Mouse (Mus musculus) midbrain, embryonic 13.5 days (tissue): ENCODE data around the gene Timp4. TPM values are rescaled to one million over a fixed set of nuclear protein-coding genes. Genes with fewer than 3 reads are reported as not detected.
"Not testable (repeated sequence)": the region's sequence is repeated elsewhere in the genome, so short reads cannot be mapped to it uniquely, and the experiment has no call there.

Source experiments
- ATAC-seq: fragments of 200-750 bp; cut with Nextera tagmentation; 2 replicates; pipeline ENCODE4 v1.8.0; 2017; ENCODE audit warnings: mild to moderate bottlenecking, moderate TSS enrichment, moderate library complexity
- H3K27ac ChIP-seq: fragments of 300-500 bp; sonication (generic); 2 replicates; pipeline ENCODE4 v1.5.1; 2015; ENCODE audit warnings: inconsistent platforms, mild to moderate bottlenecking, moderate library complexity
- H3K27me3 ChIP-seq: fragments of 300-500 bp; sonication (generic); 2 replicates; pipeline ENCODE4 v1.6.1; 2015; ENCODE audit warnings: mild to moderate bottlenecking, inconsistent platforms
- H3K36me3 ChIP-seq: fragments of 300-500 bp; sonication (generic); 2 replicates; pipeline ENCODE4 v1.6.1; 2015; ENCODE audit warnings: mild to moderate bottlenecking, inconsistent platforms
- H3K4me1 ChIP-seq: fragments of 300-500 bp; sonication (generic); replicated peaks from 2 replicates; pipeline ENCODE4 v1.6.1; 2015; ENCODE audit warnings: inconsistent platforms
- H3K4me2 ChIP-seq: fragments of 300-500 bp; sonication (generic); replicated peaks from 2 replicates; pipeline ENCODE4 v1.6.1; 2015; ENCODE audit warnings: moderate library complexity, mild to moderate bottlenecking, inconsistent platforms
- H3K4me3 ChIP-seq: fragments of 300-500 bp; sonication (generic); replicated peaks from 2 replicates; pipeline ENCODE4 v1.5.1; 2015; ENCODE audit warnings: mild to moderate bottlenecking, inconsistent platforms
- H3K9ac ChIP-seq: fragments of 300-500 bp; sonication (generic); replicated peaks from 2 replicates; pipeline ENCODE4 v1.6.1; 2015; ENCODE audit warnings: mild to moderate bottlenecking, inconsistent platforms
- H3K9me3 ChIP-seq: fragments of 300-500 bp; sonication (generic); 2 replicates; pipeline ENCODE4 v1.6.1; 2016; ENCODE audit warnings: mild to moderate bottlenecking, inconsistent platforms
- WGBS: fragments of 180-500 bp; shearing (Covaris S2); methylation state at CpG from one replicate; pipeline ENCODE4 v1.1.7; 2015; 5-methylcytosine and 5-hydroxymethylcytosine counted together
- polyA plus RNA-seq: library from polyadenylated mRNA; unstranded; fragments of >200 nt; fragmentation: Nextera tagmentation; extraction: Ambion mirVana; gene quantifications from 2 replicates; pipeline ENCODE4 v1.2.1, GENCODE M21; 2015

The Timp4 gene
- polyA plus RNA-seq, 1 experiment from 2014 or later: 3.3 TPM

DNA sequence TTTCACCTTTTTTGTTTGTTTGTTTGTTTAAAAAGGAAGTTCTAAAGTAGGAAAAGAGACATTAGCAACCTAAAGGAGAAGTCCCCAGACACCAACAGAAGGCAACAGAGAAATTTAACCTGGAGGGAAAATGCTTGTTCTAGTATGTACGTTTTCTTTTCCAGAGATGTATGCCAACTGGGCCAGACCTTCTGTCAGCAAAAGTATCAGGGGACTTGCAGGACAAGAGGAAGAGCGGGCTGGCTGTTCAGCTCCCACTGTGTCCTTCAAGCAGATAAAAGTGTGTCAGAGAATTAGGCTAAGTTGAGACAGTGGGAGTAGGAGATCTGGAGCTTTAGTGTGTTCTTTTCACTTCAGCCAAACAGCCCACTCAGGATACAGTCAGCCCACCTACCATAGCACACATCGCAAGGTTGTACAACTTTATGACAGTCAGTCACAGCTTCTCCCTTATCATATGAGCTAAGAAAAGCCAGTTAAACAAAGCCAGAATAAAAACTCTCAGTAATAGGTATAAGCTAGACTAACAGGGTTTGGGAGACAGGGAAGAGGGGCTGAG is 6.4 kb downstream of the Timp4 start:
- H3K4me1 ChIP-seq: no peaks in the 10 kb centered on the region
- H3K9ac ChIP-seq: no peak overlapping the region
- 89% methylated on average over 3 of the region's 3 CpGs for WGBS
- H3K36me3 ChIP-seq: no peaks in the 10 kb centered on the region
- H3K27ac ChIP-seq: no peak overlapping the region
- ATAC-seq: no peak
- no peak overlapping the region for H3K4me3 ChIP-seq
- 0 out of 2 replicates have a peak, but pooled peaks cover 6% of the 10 kb centered on the region for H3K27me3 ChIP-seq
- no peaks in the 10 kb centered on the region for H3K9me3 ChIP-seq
- no peak overlapping the region for H3K4me2 ChIP-seq

DNA sequence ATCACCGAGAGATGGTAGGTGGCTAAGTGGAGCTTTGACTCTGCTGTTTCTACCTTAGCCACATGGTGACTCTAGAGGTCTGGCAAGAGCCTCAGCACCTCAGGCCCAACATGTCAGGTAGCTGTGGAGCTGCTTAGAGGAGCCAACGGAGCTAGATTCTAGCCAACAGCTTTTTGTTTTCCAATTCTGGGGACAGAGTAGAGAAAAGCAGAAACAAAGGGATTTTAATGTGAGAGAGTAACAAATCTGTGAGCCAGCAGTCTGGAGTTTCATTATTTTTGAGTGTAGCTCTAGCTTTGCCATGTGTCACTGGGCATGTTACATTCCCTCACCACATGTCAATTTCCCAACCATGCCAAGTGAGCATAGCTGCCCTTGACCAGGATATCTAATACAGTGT is 7.8 kb downstream of the Timp4 start:
- Histone ChIP-seq H3K4me3 (no peak overlapping the region), H3K4me2 (no peak overlapping the region), H3K27me3 (no peaks in the 10 kb centered on the region), H3K27ac (no peak overlapping the region), H3K9ac (no peak overlapping the region), H3K9me3 (no peaks in the 10 kb centered on the region), H3K4me1 (no peaks in the 10 kb centered on the region), H3K36me3 (no peaks in the 10 kb centered on the region; the same call in 1 of the 2 replicates)
- 72% methylated on average over 2 of the region's 2 CpGs for WGBS
- ATAC-seq: no peak

DNA sequence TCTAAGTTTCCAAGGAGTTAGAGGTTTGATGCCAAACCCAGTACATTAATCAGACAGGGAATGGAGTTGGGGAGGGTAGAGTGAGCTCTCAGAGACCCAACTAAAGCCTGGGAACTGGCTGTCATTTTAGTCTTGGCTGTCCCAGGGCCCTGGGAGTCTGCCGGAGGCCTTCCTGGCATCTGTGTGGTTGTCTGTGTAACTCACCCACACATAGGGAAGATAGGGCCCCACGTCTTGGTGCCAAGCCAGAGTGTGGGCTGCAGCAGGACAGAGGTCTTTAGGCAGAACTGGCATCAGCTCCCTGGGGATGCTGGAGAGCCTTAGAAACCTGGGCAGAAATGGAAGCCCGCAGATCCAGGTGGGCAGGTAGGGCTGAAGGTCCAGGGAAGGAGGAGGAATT is 10.1 kb downstream of the Timp4 start:
- no peak overlapping the region for H3K4me2 ChIP-seq
- H3K36me3 ChIP-seq: no peaks in the 10 kb centered on the region; the same call in 1 of the 2 replicates
- H3K4me1 ChIP-seq: no peaks in the 10 kb centered on the region
- H3K4me3 ChIP-seq: no peak overlapping the region
- no peaks in the 10 kb centered on the region for H3K27me3 ChIP-seq
- ATAC-seq: no peak
- H3K9ac ChIP-seq: no peak overlapping the region
- no peak overlapping the region for H3K27ac ChIP-seq
- WGBS: 88% methylated on average over 3 of the region's 3 CpGs
- H3K9me3 ChIP-seq: no peaks in the 10 kb centered on the region

DNA sequence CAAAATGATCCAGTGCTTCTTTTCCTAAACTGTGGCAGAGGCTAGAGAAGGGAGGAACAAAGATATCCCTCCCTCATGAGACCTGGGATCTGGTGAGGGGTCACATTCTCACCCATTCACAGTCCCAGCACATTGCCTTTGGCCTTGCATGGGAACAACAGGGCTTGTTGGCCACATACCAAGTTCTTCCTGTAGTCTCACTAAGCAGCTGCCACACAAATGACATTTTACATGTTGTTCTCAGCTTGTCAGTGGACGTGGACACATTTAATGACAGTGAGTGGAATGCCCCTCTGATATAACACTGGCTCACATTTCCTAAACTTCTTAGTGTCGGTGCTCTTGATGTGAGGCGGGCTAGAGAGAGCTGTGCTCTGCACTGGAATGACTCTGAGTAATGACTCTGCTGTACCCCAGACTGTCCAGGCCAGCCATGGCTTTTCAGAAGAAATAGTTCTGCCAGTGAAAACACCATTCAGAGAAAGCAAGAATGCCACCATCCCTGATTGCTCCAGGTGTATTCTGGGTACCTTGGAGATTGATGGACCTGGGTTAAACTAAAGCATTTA is 10.8 kb downstream of the Timp4 start:
- Histone ChIP-seq H3K9ac (no peak overlapping the region), H3K27me3 (no peaks in the 10 kb centered on the region), H3K4me3 (no peak overlapping the region), H3K9me3 (no peaks in the 10 kb centered on the region), H3K4me1 (no peaks in the 10 kb centered on the region), H3K27ac (no peak overlapping the region), H3K4me2 (no peak overlapping the region), H3K36me3 (no peaks in the 10 kb centered on the region; the same call in 1 of the 2 replicates)
- 82% methylated on average over 3 of the region's 3 CpGs for WGBS
- no peak for ATAC-seq

DNA sequence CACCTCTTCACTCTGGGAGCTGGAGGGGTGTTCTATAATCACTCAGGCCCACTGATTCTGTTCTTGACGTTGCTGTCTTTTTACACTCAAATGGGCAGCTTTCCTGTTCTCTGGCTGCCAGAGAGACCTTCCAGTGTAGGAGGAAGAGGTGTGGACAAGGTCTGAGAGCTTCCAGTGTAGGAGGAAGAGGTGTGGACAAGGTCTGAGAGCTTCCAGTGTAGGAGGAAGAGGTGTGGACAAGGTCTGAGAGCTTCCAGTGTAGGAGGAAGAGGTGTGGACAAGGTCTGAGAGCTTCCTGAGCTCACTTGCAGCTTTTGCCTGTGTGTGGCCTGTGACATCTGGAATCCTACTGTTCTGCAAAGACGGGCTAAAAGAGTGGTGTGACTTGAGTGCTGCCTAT is 11.6 kb downstream of the Timp4 start:
- WGBS: 74% methylated on average over 2 of the region's 2 CpGs
- not testable (repeated sequence) for H3K27ac ChIP-seq, H3K4me3 ChIP-seq, H3K27me3 ChIP-seq, H3K9me3 ChIP-seq, H3K4me2 ChIP-seq, H3K4me1 ChIP-seq, H3K9ac ChIP-seq, ATAC-seq, H3K36me3 ChIP-seq

DNA sequence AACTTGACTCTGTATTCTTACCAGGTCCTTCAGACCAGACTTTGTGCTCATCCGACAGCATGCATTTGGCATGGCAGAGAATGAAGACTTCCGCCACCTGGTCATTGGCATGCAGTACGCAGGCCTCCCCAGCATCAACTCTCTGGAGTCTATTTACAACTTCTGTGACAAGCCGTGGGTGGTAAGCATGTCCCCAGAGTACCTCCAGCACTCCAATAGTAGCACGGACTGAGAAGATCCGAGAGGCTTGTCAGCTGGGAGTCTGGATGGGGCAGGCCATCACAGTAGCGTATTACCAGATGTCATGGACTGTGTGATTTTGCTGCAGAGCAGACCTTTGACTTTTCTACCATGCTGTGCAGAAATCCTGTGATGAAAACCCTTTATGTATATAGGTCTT is 12.7 kb downstream of the Timp4 start:
- no peak overlapping the region for H3K4me3 ChIP-seq
- H3K4me1 ChIP-seq: no peaks in the 10 kb centered on the region
- no peak overlapping the region for H3K9ac ChIP-seq
- H3K27me3 ChIP-seq: no peaks in the 10 kb centered on the region
- H3K9me3 ChIP-seq: no peaks in the 10 kb centered on the region
- no peaks in the 10 kb centered on the region; the same call in 1 of the 2 replicates for H3K36me3 ChIP-seq
- WGBS: 80% methylated on average over 7 of the region's 7 CpGs
- H3K27ac ChIP-seq: no peak overlapping the region
- ATAC-seq: no peak
- H3K4me2 ChIP-seq: no peak overlapping the region

DNA sequence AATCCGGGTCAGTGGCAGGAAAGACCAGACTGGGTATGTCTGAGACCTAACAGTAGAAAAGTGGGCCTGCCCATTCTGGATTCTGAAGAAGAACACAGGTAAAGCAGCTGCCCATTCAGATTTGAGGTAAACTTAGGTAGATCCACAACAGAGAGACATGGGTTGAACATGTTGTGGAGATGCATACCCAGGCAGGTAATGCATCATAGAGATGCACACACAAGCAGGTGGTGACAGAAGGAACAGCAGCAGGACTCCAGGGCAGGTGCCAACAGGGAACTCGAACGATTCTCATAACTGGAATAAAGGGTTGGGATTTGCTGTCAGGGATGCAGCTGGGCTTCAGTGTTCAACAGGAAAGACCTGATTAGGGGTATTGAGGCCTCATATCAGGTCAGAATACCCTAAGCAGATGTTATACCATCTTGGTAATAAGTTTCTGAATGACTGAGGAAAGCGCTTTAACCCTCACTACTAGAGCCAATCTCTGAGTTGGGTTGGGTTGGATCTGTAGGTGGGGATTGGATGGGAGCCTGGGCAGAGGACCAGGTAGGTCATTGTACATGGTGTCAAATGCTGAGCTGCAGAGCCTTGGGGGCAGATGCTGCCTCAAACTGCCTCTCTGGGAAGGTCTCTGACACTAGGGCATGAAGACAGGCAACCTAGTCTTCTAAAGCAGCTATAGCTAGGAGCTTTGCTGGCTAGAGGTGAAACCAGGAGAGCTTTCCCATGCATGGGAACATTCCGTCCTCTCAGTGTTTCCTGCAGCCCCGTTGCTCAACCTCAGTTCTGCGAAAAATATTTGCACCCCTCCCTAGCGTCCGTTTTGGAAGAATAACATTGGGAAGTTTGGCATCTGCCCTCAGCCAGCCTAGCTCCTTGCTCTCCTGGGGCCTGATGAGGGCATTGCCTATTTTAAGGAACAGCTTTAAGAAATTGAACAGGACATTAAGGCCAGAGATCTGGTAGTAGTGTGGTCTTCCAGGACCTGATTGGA is 13.7 kb downstream of the Timp4 start:
- ATAC-seq: no peak
- no peak overlapping the region for H3K4me2 ChIP-seq
- H3K9ac ChIP-seq: no peak overlapping the region
- no peak overlapping the region for H3K4me3 ChIP-seq
- no peak overlapping the region for H3K27ac ChIP-seq
- H3K36me3 ChIP-seq: no peaks in the 10 kb centered on the region; the same call in 1 of the 2 replicates
- H3K9me3 ChIP-seq: no peaks in the 10 kb centered on the region
- 88% methylated on average over 9 of the region's 9 CpGs for whole genome bisulfite sequencing
- H3K27me3 ChIP-seq: no peaks in the 10 kb centered on the region
- no peaks in the 10 kb centered on the region for H3K4me1 ChIP-seq

DNA sequence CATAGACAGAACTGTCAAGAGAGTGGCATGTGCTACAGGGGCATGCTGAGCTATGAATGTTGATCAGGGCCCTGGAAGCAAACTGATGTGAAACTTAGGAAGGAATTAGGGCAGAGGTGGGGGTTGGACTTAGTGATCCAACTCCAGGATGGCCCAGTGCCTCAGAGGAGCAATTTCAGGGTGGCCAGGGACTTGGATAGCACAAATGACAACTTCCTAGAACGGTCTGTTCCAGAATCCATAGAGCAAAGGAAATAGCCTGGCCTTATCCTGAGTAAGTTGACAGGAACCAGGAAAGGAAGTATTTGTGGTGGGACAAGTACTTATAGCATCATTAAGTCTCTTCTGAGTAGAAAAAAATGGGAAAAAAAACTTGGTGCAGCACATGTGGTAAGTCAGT is 19.4 kb downstream of the Timp4 start:
- ATAC-seq: no peak
- H3K4me1 ChIP-seq: no peaks in the 10 kb centered on the region
- no peak overlapping the region for H3K9ac ChIP-seq
- H3K36me3 ChIP-seq: no peaks in the 10 kb centered on the region
- no peaks in the 10 kb centered on the region for H3K9me3 ChIP-seq
- no peak overlapping the region for H3K27ac ChIP-seq
- H3K4me2 ChIP-seq: no peak overlapping the region
- no peaks in the 10 kb centered on the region for H3K27me3 ChIP-seq
- H3K4me3 ChIP-seq: no peak overlapping the region
- 94% methylated on average over 1 of the region's 1 CpGs for WGBS

DNA sequence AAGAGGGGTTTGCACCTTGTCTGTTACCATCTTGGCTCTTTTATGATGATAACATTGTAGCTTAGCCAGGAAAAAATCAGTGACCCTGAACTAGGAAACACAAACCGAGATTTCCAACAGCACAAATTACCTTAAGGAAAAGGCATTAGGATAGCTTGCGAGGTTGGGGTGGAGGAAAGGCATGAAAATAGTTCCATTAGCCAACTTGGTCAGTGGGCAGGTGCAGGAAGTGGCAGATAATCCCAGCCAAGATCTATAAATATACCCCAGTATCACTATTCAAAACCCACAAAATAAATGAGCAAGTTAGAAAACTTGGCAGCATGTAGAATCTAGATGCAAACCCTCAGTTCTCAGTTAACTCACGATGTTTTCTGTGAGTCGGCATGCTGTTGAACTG is 20.2 kb downstream of the Timp4 start:
- WGBS: 89% methylated on average over 4 of the region's 4 CpGs
- ATAC-seq: no peak
- Histone ChIP-seq H3K4me1 (no peaks in the 10 kb centered on the region), H3K36me3 (no peaks in the 10 kb centered on the region), H3K9me3 (no peaks in the 10 kb centered on the region), H3K4me3 (no peak overlapping the region), H3K27me3 (no peaks in the 10 kb centered on the region), H3K9ac (no peak overlapping the region), H3K4me2 (no peak overlapping the region), H3K27ac (no peak overlapping the region)

DNA sequence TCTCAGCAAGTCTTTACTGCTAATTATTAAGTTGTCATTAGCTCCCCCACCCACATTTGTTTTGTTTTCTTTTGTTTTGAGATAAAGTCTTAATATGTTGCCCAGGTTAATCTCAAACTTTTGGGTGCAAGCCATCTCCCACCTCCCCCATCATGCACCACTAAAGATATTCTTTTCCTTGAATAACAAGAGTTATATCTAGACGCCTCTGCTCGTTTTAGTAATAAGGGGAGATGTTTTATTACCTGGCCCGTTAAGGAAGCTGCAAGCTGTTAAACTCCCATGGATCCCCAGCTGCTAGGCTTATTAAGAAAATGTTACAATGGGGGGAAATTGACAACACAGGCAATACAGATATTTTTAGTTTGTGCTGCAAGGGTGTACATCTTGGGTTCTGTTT is 21.4 kb downstream of the Timp4 start:
- H3K4me1 ChIP-seq: no peaks in the 10 kb centered on the region
- no peaks in the 10 kb centered on the region for H3K36me3 ChIP-seq
- H3K27me3 ChIP-seq: no peaks in the 10 kb centered on the region
- 74% methylated on average over 3 of the region's 3 CpGs for WGBS
- ATAC-seq: no peak
- H3K4me3 ChIP-seq: no peak overlapping the region
- no peak overlapping the region for H3K9ac ChIP-seq
- no peaks in the 10 kb centered on the region for H3K9me3 ChIP-seq
- H3K27ac ChIP-seq: no peak overlapping the region
- H3K4me2 ChIP-seq: no peak overlapping the region

DNA sequence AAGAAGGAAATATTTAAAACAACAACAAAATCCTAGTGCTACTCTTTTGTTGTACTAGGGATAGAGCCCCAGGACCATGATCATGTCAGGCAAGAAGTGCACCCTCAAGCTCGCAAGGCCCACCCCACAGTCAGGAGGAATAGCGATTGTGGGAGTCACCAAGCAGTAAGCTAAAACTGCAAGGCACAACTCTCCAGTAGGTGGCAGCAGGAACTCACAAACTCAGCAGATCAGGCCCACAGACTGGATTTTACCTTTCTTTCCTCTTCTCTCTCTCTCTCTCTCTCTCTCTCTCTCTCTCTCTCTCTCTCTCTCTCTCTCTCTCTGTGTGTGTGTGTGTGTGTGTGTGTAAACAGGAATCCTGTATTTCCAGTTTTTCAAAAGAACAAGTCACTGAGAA is 24.5 kb downstream of the Timp4 start:
- H3K4me2 ChIP-seq: no peak overlapping the region
- ATAC-seq: peak; percentile 68; the same call in 1 of the 2 replicates

DNA sequence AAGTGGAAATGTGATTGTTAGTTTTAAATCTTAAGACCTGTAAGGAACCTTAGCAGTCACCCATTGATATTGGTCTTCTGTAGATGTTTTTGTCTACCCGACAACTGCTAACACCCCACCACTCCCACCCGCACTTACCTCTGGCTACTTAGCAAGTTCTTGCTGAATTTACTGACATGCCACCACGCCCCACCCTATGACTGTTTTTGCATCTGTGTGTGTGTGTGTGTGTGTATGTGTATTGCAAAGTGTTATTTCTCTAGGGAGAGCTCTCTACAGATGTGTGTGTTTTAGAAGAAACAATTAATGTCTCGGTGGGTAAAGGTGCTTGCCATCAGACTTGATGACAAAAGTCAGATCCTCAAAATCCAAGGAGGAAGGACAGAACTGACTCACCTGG is 25.0 kb downstream of the Timp4 start, which contains the start of gene Gm17482:
TSS of gene Gm17482 (plus strand) at position 301 of the 400 bp plus-strand sequence.
- no peak for ATAC-seq
- Histone ChIP-seq H3K4me1 (no peaks in the 10 kb centered on the region), H3K4me3 (no peak within 1 kb of the TSS), H3K4me2 (no peak within 1 kb of the TSS), H3K27ac (no peak within 1 kb of the TSS; the same call in 1 of the 2 replicates), H3K9ac (no peak within 1 kb of the TSS), H3K36me3 (no peaks in the 10 kb centered on the region), H3K27me3 (no peaks in the 10 kb centered on the region), H3K9me3 (no peaks in the 10 kb centered on the region)
- WGBS: 76% methylated on average over 4 of the region's 4 CpGs

More for the DNA sequence above, 24.5 kb downstream of the Timp4 start:
- 8% methylated on average over 2 of the region's 2 CpGs for WGBS
- Histone ChIP-seq H3K4me3 (no peak overlapping the region), H3K27me3 (no peaks in the 10 kb centered on the region), H3K4me1 (no peaks in the 10 kb centered on the region), H3K9me3 (no peaks in the 10 kb centered on the region), H3K36me3 (no peaks in the 10 kb centered on the region), H3K9ac (no peak overlapping the region), H3K27ac (no peak overlapping the region)
